Mouse (Mus musculus) kidney, embryonic 14.5 days (tissue): ENCODE measurements around the gene Astn1. TPM values are rescaled to one million over a fixed set of nuclear protein-coding genes. Genes with fewer than 3 reads are reported as not detected.

ENCODE experiments used
- ATAC-seq: fragments of 200-750 bp; cut with Nextera tagmentation; 2 replicates; pipeline ENCODE4 v1.8.0; 2017; ENCODE audit warnings: moderate number of reproducible peaks, mild to moderate bottlenecking, moderate TSS enrichment, moderate library complexity; ENCODE audit not compliant: low FRiP score, low TSS enrichment
- H3K27ac ChIP-seq: fragments of 300-500 bp; sonication (generic); 2 replicates; pipeline ENCODE4 v1.5.1; 2014; ENCODE audit warnings: low read depth, mild to moderate bottlenecking, low read length, moderate library complexity, mixed read lengths
- H3K27me3 ChIP-seq: fragments of 300-500 bp; sonication (generic); 2 replicates; pipeline ENCODE4 v1.6.1; 2014; ENCODE audit warnings: mild to moderate bottlenecking, low read length; ENCODE audit not compliant: control insufficient read depth, insufficient read depth
- H3K36me3 ChIP-seq: fragments of 300-500 bp; sonication (generic); 2 replicates; pipeline ENCODE4 v1.6.1; 2014; ENCODE audit warnings: low read length, mixed read lengths; ENCODE audit not compliant: control insufficient read depth, insufficient read depth
- H3K4me1 ChIP-seq: fragments of 300-500 bp; sonication (generic); 2 replicates; pipeline ENCODE4 v1.6.1; 2014; ENCODE audit warnings: low read length, mixed read lengths; ENCODE audit not compliant: control insufficient read depth, insufficient read depth
- H3K4me2 ChIP-seq: fragments of 300-500 bp; sonication (generic); replicated peaks from 2 replicates; pipeline ENCODE4 v1.6.1; 2014; ENCODE audit warnings: low read depth, mild to moderate bottlenecking, low read length
- H3K4me3 ChIP-seq: fragments of 300-500 bp; sonication (generic); 2 replicates; pipeline ENCODE4 v1.5.1; 2014; ENCODE audit warnings: mild to moderate bottlenecking, low read length
- H3K9ac ChIP-seq: fragments of 300-500 bp; sonication (generic); 2 replicates; pipeline ENCODE4 v1.6.1; 2014; ENCODE audit warnings: low read depth, mild to moderate bottlenecking, low read length, moderate library complexity
- H3K9me3 ChIP-seq: fragments of 300-500 bp; sonication (generic); 2 replicates; pipeline ENCODE4 v1.6.1; 2016; ENCODE audit warnings: low read length; ENCODE audit not compliant: control insufficient read depth
- WGBS: fragments of 180-500 bp; shearing (Covaris S2); extraction: QIAGEN DNeasy Blood & Tissue Kit; methylation state at CpG from one replicate; pipeline ENCODE4 v1.1.7; 2014; 5-methylcytosine and 5-hydroxymethylcytosine counted together
- polyA plus RNA-seq: library from polyadenylated mRNA; unstranded; fragments of >200 nt; fragmentation: Nextera tagmentation; extraction: Ambion mirVana; gene quantifications from 2 replicates; pipeline ENCODE4 v1.2.1, GENCODE M21; 2014

The Astn1 gene
- polyA plus RNA-seq, 1 experiment from 2014 or later: 1.3 TPM

- no peak overlapping the region for H3K4me3 ChIP-seq
- no peak overlapping the region for H3K9ac ChIP-seq
- H3K27ac ChIP-seq: no peak overlapping the region
- H3K9me3 ChIP-seq: no peaks in the 10 kb centered on the region
- H3K4me2 ChIP-seq: no peak overlapping the region
- H3K27me3 ChIP-seq: no peaks in the 10 kb centered on the region
- no peaks in the 10 kb centered on the region for H3K36me3 ChIP-seq
- no peaks in the 10 kb centered on the region for H3K4me1 ChIP-seq
- 38% methylated on average over 2 of the region's 2 CpGs for WGBS
- no peak for ATAC-seq
These were observed 241.0 kb downstream of the Astn1 start for GRCm38 (mm10) chr1:158603056-158603455.

- H3K4me2 ChIP-seq: no peak overlapping the region
- H3K27ac ChIP-seq: no peak overlapping the region
These were observed 242.1 kb downstream of the Astn1 start for GRCm38 (mm10) chr1:158604149-158604548.

GRCm38 (mm10) chr1:158605597-158605996, 243.5 kb downstream of the Astn1 start:
- Histone ChIP-seq H3K4me2 (no peak overlapping the region), H3K27ac (no peak overlapping the region), H3K9me3 (no peaks in the 10 kb centered on the region), H3K4me3 (no peak overlapping the region), H3K27me3 (no peaks in the 10 kb centered on the region), H3K9ac (no peak overlapping the region), H3K36me3 (no peaks in the 10 kb centered on the region), H3K4me1 (no peaks in the 10 kb centered on the region)
- WGBS: 89% methylated on average over 4 of the region's 4 CpGs
- ATAC-seq: no peak

More at GRCm38 (mm10) chr1:158604149-158604548, 242.1 kb downstream of the Astn1 start:
- H3K36me3 ChIP-seq: no peaks in the 10 kb centered on the region
- H3K27me3 ChIP-seq: no peaks in the 10 kb centered on the region
- no peak for ATAC-seq
- WGBS: 94% methylated on average over 1 of the region's 1 CpGs
- H3K4me1 ChIP-seq: no peaks in the 10 kb centered on the region
- no peaks in the 10 kb centered on the region for H3K9me3 ChIP-seq
- no peak overlapping the region for H3K4me3 ChIP-seq
- no peak overlapping the region for H3K9ac ChIP-seq

GRCm38 (mm10) chr1:158606324-158606723, 244.3 kb downstream of the Astn1 start:
- Histone ChIP-seq H3K9me3 (no peaks in the 10 kb centered on the region), H3K27me3 (no peaks in the 10 kb centered on the region), H3K27ac (no peak overlapping the region), H3K4me3 (no peak overlapping the region), H3K9ac (no peak overlapping the region), H3K36me3 (no peaks in the 10 kb centered on the region), H3K4me2 (no peak overlapping the region), H3K4me1 (no peaks in the 10 kb centered on the region)
- ATAC-seq: no peak
- 85% methylated on average over 10 of the region's 10 CpGs for WGBS

- Histone ChIP-seq H3K9me3 (no peaks in the 10 kb centered on the region), H3K27me3 (no peaks in the 10 kb centered on the region), H3K27ac (no peak overlapping the region), H3K9ac (no peak overlapping the region), H3K4me1 (no peaks in the 10 kb centered on the region), H3K4me3 (no peak overlapping the region), H3K36me3 (no peaks in the 10 kb centered on the region), H3K4me2 (no peak overlapping the region)
- WGBS: 77% methylated on average over 1 of the region's 1 CpGs
- no peak for ATAC-seq
These were observed 245.1 kb downstream of the Astn1 start for GRCm38 (mm10) chr1:158607201-158607600.

GRCm38 (mm10) chr1:158615202-158615601, 253.1 kb downstream of the Astn1 start:
- no peak overlapping the region for H3K4me2 ChIP-seq
- H3K4me1 ChIP-seq: no peaks in the 10 kb centered on the region
- no peaks in the 10 kb centered on the region for H3K36me3 ChIP-seq
- no peak overlapping the region for H3K9ac ChIP-seq
- no peaks in the 10 kb centered on the region for H3K9me3 ChIP-seq
- no peak overlapping the region for H3K4me3 ChIP-seq
- 82% methylated on average over 1 of the region's 1 CpGs for WGBS
- ATAC-seq: no peak
- H3K27ac ChIP-seq: no peak overlapping the region
- H3K27me3 ChIP-seq: no peaks in the 10 kb centered on the region

GRCm38 (mm10) chr1:158617943-158618342, 255.9 kb downstream of the Astn1 start:
- 78% methylated on average over 4 of the region's 4 CpGs for WGBS
- Histone ChIP-seq H3K27me3 (no peaks in the 10 kb centered on the region), H3K9ac (no peak overlapping the region), H3K36me3 (no peaks in the 10 kb centered on the region), H3K4me2 (no peak overlapping the region), H3K9me3 (no peaks in the 10 kb centered on the region), H3K27ac (no peak overlapping the region), H3K4me1 (no peaks in the 10 kb centered on the region), H3K4me3 (no peak overlapping the region)
- no peak for ATAC-seq

GRCm38 (mm10) chr1:158632935-158633334, 270.9 kb downstream of the Astn1 start:
- Histone ChIP-seq H3K4me3 (no peak overlapping the region), H3K9ac (no peak overlapping the region), H3K27me3 (no peaks in the 10 kb centered on the region), H3K9me3 (no peaks in the 10 kb centered on the region), H3K4me2 (no peak overlapping the region), H3K36me3 (no peaks in the 10 kb centered on the region), H3K4me1 (no peaks in the 10 kb centered on the region), H3K27ac (no peak overlapping the region)
- 54% methylated on average over 4 of the region's 4 CpGs for WGBS
- no peak for ATAC-seq

- H3K4me2 ChIP-seq: no peak overlapping the region
- H3K4me1 ChIP-seq: no peaks in the 10 kb centered on the region
- no peak overlapping the region for H3K4me3 ChIP-seq
- H3K27ac ChIP-seq: no peak overlapping the region
- no peak overlapping the region for H3K9ac ChIP-seq
- ATAC-seq: no peak; the same call in 1 of the 2 replicates
- no peaks in the 10 kb centered on the region for H3K36me3 ChIP-seq
- no peaks in the 10 kb centered on the region for H3K27me3 ChIP-seq
- WGBS: 21% methylated on average over 2 of the region's 2 CpGs
- no peaks in the 10 kb centered on the region for H3K9me3 ChIP-seq
These were observed 271.4 kb downstream of the Astn1 start for GRCm38 (mm10) chr1:158633441-158633840.
